Mouse (Mus musculus) fibroblast of lung, adult 2 months (primary cell): ENCODE measurements at regions not wholly inside any gene's neighbourhood (a gene's known extent, or its start where the extent isn't known, plus 50 kb on each side); places are given as distances from the start of the nearest gene placed in this dataset.
A peak's percentile ranks its signal among the peaks of the same experiment; 100 is the strongest.

ENCODE experiments used
- DNase-seq: peaks from one replicate; pipeline ENCODE4 v3.0.0-alpha.2; 2011; ENCODE audit warnings: low read depth

DNA sequence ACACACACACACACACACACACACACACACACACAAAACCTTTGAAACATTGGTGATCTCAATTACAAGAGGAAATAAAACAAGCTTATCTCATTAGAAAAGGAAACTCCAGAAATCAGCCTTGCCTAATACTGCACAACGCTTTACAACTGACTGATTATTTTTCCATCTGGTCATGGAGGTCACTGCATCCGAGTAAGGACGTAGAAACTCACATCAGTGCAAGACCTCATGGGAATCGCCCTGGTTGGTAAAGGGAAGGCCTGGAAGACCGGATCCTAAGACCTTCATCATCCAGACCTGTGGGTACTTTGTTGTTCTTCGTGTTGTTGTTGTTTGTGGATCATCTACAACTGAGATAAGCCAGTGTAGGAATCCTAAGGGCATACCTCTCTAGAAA, 77.8 kb upstream of the Sestd1 start:
- no peak for DNase-seq

DNA sequence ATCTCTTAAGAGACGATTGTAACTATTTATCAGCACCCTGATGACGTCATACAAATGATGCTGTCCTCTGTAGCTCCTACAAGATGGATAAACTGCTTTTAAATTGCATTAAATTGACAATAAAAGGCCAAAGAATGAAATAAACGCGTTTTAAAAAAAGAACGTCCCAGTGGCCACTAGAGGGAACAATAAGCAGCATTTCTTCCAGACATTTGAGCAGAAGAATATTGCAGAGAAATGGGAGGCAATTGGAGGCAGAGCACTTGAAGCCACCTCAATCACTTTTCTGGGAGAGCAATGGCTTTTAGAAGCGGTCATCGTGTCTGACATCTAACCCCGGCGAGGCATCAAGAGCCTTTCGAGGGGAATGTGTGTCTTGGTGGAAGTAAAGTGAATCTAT, 76.4 kb upstream of the Sestd1 start:
- no peak for DNase-seq

DNA sequence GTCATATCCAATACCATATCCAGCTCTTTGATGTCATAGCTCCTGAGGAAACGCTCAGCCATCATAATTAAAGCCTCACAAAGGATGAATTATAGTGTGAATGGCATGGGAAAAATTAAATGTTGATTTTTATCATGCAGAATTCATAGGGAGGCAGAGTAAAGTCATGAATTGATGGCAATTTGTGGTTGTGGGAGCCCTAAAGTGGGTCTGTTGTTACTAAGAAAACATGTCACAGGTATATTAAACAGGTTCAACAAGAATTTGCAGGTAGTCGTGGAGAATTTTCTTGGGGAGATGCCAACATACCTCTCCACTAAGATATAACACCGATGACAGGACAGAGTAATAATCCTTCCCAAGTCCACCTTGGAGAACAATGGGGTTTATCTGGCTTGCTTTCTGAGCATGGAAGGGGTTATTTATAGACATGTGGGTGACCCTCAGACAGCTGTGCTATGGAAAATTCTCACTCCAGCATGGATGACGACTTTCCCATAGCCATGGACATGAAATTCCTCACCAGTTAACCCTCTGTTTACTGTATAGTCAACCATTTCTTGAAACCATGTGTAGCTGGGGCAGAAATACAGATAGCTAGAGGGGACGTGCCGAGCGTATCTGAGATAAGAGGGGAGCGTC, 71.7 kb upstream of the Sestd1 start:
- no peak for DNase-seq

DNA sequence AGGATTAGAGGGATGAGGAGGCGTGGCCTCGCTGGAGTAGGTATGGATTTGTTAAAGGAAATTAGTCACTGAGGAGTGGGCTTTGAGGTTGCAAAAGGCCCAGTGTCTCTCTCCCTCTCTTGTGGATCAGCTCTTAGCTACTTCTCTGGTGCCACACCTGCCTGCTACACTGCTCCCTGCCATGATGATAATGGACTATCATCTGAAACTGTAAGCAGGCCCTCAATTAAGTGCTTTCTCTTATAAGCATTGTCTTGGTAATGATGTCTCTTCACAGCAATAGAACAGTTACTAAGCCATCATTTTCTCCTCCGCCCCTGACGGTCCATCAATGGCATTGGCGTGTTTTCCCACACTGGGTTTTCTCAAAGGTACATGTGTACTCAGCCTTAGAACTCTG, 66.6 kb upstream of the Sestd1 start:
- DNase-seq = no peak

DNA sequence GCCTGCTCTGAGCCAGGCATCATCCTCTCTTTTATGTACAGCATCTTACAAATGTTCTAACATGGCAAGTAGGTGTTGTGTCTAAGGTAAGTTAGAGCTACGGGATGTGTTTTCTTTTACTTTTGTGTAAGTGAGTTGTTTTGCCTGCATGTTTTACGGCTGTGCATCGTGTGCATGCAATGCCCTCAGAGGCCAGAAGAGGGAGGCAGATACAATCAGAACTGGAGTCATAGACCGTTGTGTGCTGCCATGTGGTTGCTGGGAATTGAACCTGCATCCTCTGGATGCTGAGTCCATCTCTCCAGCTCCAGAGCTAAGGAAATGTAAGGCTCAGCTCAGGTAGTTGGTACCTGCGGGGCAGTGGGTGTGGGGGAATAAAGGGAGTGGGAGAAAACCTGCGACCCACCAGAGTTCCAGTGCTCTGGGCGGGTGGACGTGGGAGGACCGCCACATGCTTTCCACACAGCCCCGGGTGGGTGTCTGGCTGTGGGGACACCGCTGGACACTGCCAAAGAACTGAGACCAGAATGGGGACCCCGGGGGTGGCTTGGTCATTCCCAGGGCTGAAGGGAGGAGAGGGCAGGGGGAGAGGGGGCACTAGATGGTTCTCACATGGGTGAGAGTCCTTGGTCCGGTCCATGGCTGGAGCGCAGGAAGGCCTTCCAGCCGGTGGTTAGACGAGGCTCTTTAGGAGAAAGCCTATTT, 63.5 kb upstream of the Sestd1 start:
- no peak for DNase-seq

DNA sequence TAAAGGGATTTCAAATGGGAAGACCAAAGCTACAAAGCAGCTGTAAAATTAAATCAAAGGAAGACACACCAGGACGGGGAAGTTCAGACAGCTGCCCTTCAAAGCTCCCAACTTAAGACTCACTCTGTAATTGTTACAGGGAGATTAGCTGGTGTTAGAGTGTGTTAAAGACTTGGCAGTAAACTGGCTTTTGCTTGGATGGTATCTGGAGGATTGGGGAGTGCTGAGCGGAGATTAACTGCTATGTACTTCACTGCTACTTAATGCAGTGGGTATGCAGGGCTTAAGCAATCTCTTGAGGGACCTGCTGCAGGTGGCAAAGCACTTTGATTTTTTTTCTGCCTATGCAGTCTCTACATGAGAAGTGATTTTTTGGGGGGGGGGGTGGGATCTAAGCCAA, 62.0 kb upstream of the Sestd1 start:
- DNase-seq = no peak

DNA sequence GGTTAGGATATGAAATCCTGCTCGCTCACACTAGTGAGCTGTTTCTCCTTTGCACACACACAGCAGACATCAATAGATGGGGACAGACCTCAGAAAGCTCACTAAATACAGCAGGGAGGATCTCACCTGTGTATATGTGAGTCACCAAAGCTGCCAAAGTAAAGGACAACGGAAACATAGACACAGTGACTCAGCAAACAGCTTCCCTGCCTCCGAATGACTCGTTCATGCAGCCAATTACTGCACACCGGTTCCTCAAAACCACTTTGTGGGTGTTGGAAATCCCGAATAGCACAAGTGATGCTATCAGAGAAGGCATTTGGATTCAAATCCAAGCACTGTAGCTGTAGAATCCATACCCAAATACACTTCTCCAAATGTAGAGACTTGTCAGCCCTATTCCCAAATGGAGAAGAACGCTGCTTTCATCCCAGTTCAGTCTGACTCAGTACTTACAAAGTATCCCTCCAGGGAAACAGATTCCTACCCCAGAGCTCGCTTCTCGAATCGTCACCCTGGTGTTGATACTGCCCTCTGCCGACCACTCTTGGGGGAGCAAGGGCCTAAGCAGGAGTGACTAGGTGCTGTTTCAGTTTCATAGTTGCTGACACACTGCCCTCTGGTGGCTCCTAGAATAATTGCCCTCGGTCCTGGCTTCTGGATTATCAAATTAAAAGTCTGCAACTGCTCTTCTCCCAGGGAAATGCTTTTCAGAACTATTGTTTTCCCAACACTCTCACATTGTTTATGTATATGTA, 61.4 kb upstream of the Sestd1 start:
- peak; percentile 87 for DNase-seq

DNA sequence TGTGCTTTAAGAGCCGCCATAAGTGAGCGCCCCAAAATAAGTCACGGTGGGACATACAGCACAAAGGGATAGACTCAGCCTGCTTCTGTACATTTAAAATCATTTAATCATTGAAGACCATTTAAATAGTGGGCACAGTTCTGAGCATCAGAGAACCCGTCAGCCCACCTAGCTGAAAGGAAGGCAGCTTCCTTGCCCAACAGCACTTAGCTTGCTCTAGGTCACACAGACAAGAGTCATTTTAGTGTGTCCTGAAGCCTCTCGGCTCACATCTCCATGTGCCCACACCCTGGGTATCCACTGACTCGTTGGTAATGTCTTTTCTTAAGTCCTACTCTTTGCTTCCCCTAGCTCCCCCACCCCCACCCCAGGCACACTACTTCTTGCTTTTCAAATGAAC, 59.7 kb upstream of the Sestd1 start:
- no peak for DNase-seq

DNA sequence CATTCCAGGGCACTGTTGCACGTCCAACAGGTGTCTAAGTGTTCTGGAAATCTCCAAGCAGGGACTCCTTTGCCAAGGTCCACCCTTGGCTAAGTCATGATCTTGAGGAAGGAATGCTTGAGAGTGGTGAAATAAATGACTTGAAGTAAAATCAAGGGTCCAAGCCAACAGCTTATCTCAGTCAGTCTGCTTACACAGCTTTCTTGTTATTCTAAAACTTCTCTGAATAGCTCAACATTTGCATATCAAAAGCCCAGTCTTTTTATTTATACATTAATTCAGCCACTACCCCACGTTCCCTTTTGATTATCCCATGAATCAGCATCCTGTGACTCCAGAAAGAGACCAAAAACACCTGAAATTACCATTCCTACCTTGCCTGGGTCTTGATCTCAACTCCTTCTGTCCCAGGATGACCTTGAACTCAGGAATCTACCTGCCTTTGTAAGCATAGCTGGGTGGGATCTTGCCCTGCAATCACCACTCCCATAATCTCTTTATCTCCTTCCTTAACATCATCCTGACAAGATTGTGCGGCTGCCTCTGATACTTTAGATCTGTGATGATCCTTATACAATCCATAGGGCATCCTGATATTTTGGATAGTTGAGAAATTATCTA, 57.5 kb upstream of the Sestd1 start:
- DNase-seq = no peak

DNA sequence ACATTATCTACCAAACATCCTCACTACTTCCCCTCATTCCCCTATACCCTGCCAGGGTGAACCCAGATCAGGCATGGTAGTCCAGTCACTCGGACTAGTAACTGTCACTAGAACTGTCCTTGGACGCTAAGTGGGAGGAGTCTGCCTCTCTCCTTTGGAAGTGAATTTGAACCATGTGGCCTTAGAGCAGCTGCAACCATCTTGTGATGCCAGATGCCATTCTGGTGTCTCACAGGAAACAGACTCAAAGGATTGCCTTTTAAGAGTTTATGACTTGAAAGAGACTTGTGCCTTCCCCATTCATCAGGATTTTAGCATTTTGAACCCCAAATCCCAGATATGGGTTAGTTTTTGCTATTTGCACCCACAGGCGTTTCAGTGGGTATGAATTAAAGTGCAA, 56.9 kb upstream of the Sestd1 start:
- DNase-seq = no peak

DNA sequence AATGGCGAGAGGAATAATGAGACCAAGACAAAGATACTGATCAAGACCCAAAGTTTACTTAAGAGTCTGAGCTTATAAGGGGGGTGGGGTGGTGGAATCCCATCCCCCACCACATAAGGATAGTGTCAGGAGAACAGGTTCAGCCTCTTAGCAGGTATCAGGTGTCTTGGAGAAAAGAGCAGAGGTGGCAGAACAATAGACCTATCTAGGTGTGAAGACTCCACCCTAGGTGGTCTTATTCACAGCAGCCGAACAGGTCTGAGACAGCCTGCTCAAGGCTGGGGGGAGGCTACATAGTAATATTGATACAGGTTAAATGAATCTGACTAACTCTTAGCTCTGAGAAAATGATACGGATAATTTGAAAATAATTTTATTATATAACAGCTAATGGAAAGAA, 56.4 kb upstream of the Sestd1 start:
- DNase-seq = no peak

DNA sequence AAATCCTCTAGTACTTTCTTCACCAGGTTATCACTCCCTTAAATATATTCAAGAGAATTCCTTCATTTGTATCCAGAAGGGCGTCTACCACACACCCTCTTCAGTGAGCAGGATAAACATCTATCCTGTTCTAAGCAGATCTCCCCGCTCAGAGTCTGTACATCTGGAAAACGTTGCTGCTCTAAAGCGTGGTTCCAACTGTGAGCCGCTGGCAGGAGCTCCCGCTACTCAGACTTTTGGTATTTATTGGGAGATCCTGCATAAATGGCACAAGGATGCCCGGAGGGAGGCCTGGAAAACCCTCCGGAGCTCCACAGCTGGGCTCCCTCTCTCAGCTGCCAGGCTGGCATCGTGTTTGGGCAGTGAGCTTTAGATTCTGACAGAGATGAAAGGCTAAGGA, 54.3 kb upstream of the Sestd1 start:
- DNase-seq = no peak

DNA sequence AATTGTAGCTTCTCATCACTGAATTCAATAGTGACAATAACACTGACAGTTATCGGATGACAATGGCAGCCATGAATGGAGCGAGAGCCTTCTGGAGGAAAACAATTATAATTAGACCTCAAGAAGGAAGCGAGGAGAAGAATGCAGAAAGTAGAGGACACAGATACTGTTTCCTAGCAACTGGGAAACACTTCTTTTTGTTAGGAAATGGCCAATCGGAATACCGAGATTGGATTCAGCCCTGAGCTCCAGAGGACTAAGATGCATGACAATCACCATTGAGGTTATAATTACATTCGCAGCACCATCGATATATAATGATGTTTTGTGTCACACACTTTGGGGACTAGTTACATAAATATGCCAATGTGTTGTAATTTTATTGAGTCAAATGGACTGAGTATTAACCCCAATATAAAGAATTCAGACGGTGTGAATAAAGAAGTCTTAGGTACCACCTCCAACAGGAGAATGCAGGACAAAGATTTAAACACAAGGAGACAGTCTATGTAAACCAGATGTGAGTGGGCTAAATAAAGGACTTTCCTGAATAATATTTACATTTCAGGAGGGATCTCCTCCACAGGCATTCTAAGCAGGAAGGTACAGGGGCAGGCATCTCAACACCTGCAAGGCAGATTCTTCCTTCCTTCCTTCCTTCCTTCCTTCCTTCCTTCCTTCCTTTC, 53.1 kb upstream of the Sestd1 start:
- DNase-seq = no peak
